Mouse (Mus musculus): ENCODE measurements at regions not wholly inside any gene's neighbourhood (a gene's known extent, or its start where the extent isn't known, plus 50 kb on each side); places are given as distances from the start of the nearest gene placed in this dataset.
A peak's percentile ranks its signal among the peaks of the same experiment; 100 is the strongest.

- DNase-seq (ENCODE audit: low spot score in 2 of 2): no peak
These were observed 68.1 kb upstream of the Ppm1j start for GRCm38 (mm10) chr3:104712711-104713110.

- DNase-seq (ENCODE audit: low spot score in 2 of 2): peak; percentile 21 to 46
These were observed 66.8 kb upstream of the Ppm1j start for GRCm38 (mm10) chr3:104713836-104714631.

- peak; percentile 21 to 52 for DNase-seq (ENCODE audit: low spot score in 2 of 2)
These were observed 66.1 kb upstream of the Ppm1j start for GRCm38 (mm10) chr3:104714679-104715326.
